Mouse (Mus musculus) frontal cortex, postnatal 14 days (tissue): ENCODE results near the gene AY358078.
"Not testable (repeated sequence)": the region's sequence is repeated elsewhere in the genome, so short reads cannot be mapped to it uniquely, and the experiment has no call there.

ENCODE experiments used
- DNase-seq, 2 experiments: peaks; one replicate each; pipeline ENCODE4 v3.0.0; 2022; ENCODE audit warnings: low spot score in 2 of 2

Gene AY358078

GRCm38 (mm10) chr14:51799746-51800145, at the start of gene AY358078:
Gene AY358078 (plus strand): TSS chr14:51800046.
- DNase-seq: no peak

- DNase-seq: no peak
Observed at GRCm38 (mm10) chr14:51755944-51756343, 43.9 kb upstream of the AY358078 start.

GRCm38 (mm10) chr14:51771378-51771777, 28.5 kb upstream of the AY358078 start:
- DNase-seq: not testable (repeated sequence)

- DNase-seq: no peak
Observed at GRCm38 (mm10) chr14:51773490-51773889, 26.4 kb upstream of the AY358078 start, which contains the start of gene Ang4. Gene Ang4 (minus strand): TSS chr14:51773590.

- DNase-seq: no peak
Observed at GRCm38 (mm10) chr14:51777791-51778190, 22.1 kb upstream of the AY358078 start.

GRCm38 (mm10) chr14:51778865-51779481, 20.9 kb upstream of the AY358078 start:
- no peak for DNase-seq

- no peak for DNase-seq
Observed at GRCm38 (mm10) chr14:51786335-51786734, 13.5 kb upstream of the AY358078 start.

- DNase-seq: no peak
Observed at GRCm38 (mm10) chr14:51787061-51787460, 12.8 kb upstream of the AY358078 start.

DNA sequence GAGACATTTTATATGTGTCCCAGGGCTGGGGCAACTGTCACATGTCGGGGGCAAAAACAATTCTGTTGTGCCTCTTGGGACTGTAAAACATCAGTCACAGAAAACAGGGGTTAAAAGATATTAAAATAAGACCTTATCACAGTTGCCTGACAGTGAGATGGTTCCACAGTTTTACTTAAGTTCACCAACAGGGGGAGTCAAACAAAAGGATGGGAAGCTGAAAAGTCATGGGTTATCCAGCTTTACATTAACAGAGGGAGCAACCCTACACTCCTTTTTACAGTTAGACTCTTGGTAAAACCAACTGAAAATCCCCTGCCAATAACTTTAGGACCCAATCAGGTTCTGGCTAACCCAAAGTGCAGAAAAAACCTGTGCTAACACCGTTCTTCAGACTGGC, 10.7 kb upstream of the AY358078 start:
- DNase-seq: no peak

DNA sequence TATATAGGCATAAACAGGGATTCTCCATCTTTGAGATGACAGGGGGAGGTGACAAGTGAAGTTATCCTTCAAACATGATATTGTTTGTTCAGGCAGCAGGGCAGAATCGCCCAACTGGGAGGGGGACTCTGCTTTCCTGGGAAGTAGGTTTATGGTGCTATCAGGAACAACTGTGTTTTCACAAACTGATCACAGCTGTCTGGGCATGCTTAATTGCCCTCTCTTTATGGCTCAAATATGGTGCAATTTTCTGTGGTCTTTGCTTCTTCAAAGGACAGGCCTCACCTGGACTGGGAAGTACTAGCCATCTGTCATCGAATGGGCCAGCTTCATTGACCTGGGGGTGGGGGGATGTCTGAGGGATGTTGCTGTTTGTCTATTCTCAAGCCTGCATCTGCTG, 5.7 kb upstream of the AY358078 start:
- no peak for DNase-seq

DNA sequence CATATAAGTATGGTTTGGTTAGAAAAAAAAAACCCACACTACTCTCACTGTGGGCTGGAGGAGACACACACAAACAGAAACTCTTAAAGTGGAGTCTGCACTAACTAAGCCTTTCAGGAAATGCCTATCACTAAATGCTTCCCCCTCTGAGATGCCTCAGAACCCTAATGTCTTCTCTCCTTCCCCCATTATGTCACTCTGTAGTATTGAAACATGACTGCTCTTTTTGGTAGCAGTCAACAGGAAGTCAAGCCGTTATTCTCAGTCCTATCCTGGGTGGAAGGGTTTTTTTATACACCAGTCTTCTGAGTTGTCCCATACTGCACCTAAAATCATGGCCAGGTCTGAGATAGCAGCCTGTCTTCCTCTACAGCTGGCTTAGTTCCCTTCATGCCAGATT, 26.8 kb downstream of the AY358078 start:
- no peak for DNase-seq

DNA sequence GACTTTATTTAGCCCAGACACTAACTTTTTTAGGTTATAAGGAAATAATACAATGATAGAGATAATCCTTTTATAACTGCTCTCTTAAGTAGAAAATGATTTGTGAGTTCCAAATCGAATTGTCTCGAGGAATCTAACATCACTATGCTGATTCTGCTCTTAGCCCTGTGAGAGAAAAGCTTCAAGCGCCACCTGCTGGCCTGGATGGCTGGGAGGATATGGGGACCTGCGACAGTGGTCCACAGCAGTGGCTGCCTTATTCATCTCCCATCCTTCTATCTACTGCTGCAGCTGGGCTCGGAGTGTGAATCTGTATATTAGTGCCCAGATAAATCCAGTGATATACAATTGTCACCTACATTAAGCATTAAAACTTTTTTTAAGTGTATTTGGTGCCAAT, 28.0 kb downstream of the AY358078 start:
- peak in 1 of 2 experiments; percentile 25 for DNase-seq

GRCm38 (mm10) chr14:51829188-51829587, 29.3 kb downstream of the AY358078 start:
- DNase-seq: no peak

- not testable (repeated sequence) for DNase-seq
Observed at GRCm38 (mm10) chr14:51838480-51838879, 38.6 kb downstream of the AY358078 start.

DNA sequence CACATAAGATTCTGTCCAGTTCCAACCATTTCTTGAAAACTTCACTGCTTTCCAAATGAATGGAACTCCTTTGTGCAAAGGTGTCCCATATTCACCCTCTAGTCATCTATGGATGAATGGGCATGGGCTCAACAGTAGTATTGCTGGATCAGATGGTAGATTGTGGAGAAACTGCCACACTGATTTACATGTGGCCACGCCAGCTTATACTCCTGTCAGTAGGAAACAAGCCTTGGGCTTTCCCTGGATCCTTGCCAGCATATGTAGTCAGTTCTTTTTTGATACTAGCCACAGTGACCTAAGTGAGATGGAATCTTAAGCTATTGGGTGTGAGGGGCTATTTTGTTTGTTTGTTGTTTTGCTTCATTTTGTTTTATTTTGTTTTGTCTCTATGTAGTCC, 42.4 kb downstream of the AY358078 start:
- DNase-seq: no peak

GRCm38 (mm10) chr14:51842781-51843180, 42.9 kb downstream of the AY358078 start:
- no peak for DNase-seq

GRCm38 (mm10) chr14:51843882-51844281, 44.0 kb downstream of the AY358078 start:
- no peak for DNase-seq

- no peak for DNase-seq
Observed at GRCm38 (mm10) chr14:51846566-51846965, 46.7 kb downstream of the AY358078 start.

- not testable (repeated sequence) for DNase-seq
Observed at GRCm38 (mm10) chr14:51851006-51851405, 51.2 kb downstream of the AY358078 start.

DNA sequence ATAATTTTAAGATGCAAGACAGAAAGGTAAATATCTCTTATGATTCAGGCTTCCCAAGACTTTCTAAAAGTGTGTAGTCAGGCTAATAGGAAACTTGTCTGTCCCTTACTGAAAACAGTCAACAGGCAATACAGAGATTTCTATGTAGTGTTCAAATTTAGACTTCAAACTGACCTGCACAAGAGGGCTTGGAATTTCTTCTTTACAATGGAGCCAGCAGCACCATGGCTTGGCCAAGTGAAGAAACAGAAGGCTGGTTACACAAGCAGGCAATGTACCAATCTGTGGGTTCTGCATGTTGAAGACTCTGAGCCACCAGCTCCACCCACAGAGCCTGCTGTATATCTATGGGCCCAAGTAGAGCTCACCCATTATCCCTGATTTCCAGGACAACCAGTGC, 53.6 kb downstream of the AY358078 start, which contains the start of gene Ear6:
Gene Ear6 (plus strand): TSS at position 301 of the 400 bp plus-strand sequence.
- no peak for DNase-seq

DNA sequence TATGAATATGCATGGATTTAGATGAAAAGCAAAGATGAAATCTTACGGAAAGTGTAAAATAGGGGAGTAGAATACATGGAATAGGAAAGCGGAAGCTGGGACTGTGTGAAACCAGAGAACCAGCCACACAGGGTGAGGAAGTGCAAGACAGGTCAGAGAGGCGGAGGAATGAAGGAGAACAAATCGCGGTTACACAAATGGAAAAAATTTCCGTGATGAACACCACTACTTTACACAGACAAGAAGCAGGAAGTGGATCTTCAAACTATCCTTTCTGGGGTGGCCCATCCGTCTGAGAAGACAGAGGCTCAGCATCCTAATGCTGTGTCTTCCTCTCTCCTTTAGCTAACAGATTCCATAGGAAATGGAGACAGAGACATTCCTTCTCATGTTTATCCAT, 55.4 kb downstream of the AY358078 start:
- DNase-seq: not testable (repeated sequence)

- not testable (repeated sequence) for DNase-seq
Observed at GRCm38 (mm10) chr14:51863603-51864002, 63.8 kb downstream of the AY358078 start.

DNA sequence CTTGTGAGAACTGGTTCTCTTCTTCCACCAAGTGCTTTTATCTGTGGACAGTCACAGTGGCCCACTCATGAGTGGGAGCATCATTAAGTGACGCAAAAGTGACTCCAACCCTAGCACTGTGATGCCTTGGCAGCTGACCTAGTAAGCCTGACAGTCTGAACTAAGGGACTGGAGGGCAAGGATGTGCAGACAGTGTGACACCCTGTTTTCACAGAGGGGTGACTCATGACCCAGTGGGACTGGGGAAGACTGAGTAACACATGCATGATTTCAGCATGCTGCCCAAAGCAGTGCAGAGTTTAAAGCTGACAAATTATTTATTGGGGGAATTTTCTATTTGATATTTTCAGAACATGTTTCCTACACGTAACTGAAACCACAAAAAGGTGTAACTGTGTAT, 70.9 kb downstream of the AY358078 start:
- no peak for DNase-seq

GRCm38 (mm10) chr14:51871741-51872140, 71.9 kb downstream of the AY358078 start:
- no peak for DNase-seq
